Mouse (Mus musculus) midbrain, postnatal 0 days (tissue): ENCODE measurements around the gene Mlycd. TPM values are rescaled to one million over a fixed set of nuclear protein-coding genes. Genes with fewer than 3 reads are reported as not detected.

ENCODE experiments used
- ATAC-seq: fragments of 200-750 bp; cut with Nextera tagmentation; 2 replicates; pipeline ENCODE4 v1.8.0; 2017; ENCODE audit warnings: moderate number of reproducible peaks, mild to moderate bottlenecking, moderate TSS enrichment, moderate library complexity; ENCODE audit not compliant: low FRiP score
- DNase-seq: peaks from one replicate; pipeline ENCODE4 v3.0.0-alpha.2; 2015; ENCODE audit warnings: low spot score
- H3K27ac ChIP-seq: fragments of 300-500 bp; sonication (generic); 2 replicates; pipeline ENCODE4 v1.5.1; 2014; ENCODE audit warnings: low read depth, mild to moderate bottlenecking, low read length, mixed read lengths
- H3K27me3 ChIP-seq: fragments of 300-500 bp; sonication (generic); 2 replicates; pipeline ENCODE4 v1.6.1; 2014; ENCODE audit warnings: low read length, control low read depth, mixed read lengths; ENCODE audit not compliant: insufficient read depth
- H3K36me3 ChIP-seq: fragments of 300-500 bp; sonication (generic); 2 replicates; pipeline ENCODE4 v1.6.1; 2014; ENCODE audit warnings: low read length, control low read depth, mixed read lengths; ENCODE audit not compliant: insufficient read depth
- H3K4me1 ChIP-seq: fragments of 300-500 bp; sonication (generic); 2 replicates; pipeline ENCODE4 v1.6.1; 2014; ENCODE audit warnings: mild to moderate bottlenecking, control low read depth, antibody characterized with exemption, low read length, mixed read lengths; ENCODE audit not compliant: insufficient read depth
- H3K4me2 ChIP-seq: fragments of 300-500 bp; sonication (generic); 2 replicates; pipeline ENCODE4 v1.6.1; 2014; ENCODE audit warnings: low read depth, mild to moderate bottlenecking, low read length, mixed read lengths; ENCODE audit not compliant: poor library complexity, severe bottlenecking
- H3K4me3 ChIP-seq: fragments of 300-500 bp; sonication (generic); 2 replicates; pipeline ENCODE4 v1.5.1; 2014; ENCODE audit warnings: low read depth, mild to moderate bottlenecking, low read length, moderate library complexity
- H3K9ac ChIP-seq: fragments of 300-500 bp; sonication (generic); replicated peaks from 2 replicates; pipeline ENCODE4 v1.6.1; 2014; ENCODE audit warnings: mild to moderate bottlenecking, low read length, moderate library complexity, mixed read lengths; ENCODE audit not compliant: poor library complexity, severe bottlenecking
- H3K9me3 ChIP-seq: fragments of 300-500 bp; sonication (generic); 2 replicates; pipeline ENCODE4 v1.6.1; 2016; ENCODE audit warnings: low read length, control low read depth
- CTCF ChIP-seq: IDR thresholded peaks from 2 replicates; pipeline ENCODE4 v1.5.1; 2016; ENCODE audit warnings: antibody characterized with exemption, mild to moderate bottlenecking
- WGBS: fragments of 180-500 bp; shearing (Covaris S2); extraction: QIAGEN DNeasy Blood & Tissue Kit; methylation state at CpG from one replicate; pipeline ENCODE4 v1.1.7; 2014; 5-methylcytosine and 5-hydroxymethylcytosine counted together
- polyA plus RNA-seq: library from polyadenylated mRNA; unstranded; fragments of >200 nt; fragmentation: Nextera tagmentation; extraction: Ambion mirVana; gene quantifications from 2 replicates; pipeline ENCODE4 v1.2.1, GENCODE M21; 2015
- total RNA-seq: library from RNA; depleted of rRNA; stranded (reverse); fragments of >200 nt; gene quantifications from 2 replicates; pipeline ENCODE4 v1.2.3, GENCODE M21; 2014; rRNA removed

The Mlycd gene
- total RNA-seq = 27.0 and 32.1 TPM in 2 replicates
- 19.0 and 20.6 TPM in 2 replicates for polyA plus RNA-seq

DNA sequence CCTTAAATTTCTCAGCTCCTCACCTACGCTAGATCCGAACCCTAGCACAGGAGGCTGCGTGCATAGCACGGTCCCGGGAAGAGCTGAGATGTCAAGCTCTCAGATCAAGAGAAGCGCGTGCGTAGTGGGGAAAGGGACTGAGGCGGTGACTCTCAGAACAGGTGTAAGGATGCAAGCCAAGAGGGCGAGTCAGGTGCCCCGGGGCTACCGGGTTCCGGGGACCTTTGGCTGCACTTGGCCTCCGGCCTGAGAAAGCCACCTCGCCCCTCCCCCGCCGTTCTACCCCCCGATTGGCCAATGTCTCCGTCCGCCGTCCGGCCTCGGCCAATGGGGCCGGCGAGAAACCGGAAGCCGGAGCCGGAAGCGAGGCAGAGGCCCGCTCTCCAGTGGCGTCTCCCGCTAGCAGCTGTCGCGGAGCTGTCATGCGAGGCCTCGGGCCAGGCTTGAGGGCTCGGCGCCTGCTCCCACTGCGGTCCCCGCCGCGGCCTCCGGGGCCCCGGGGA lies at the start of gene Mlycd:
Gene Mlycd, plus strand, starts transcription at position 355 of the 503 bp plus-strand sequence.
- Histone ChIP-seq H3K36me3 (peaks cover 4% of the 10 kb centered on the region; the same call in 1 of the 2 replicates), H3K27ac (peak within 1 kb of the TSS; percentile 92), H3K9ac (peak within 1 kb of the TSS; percentile 94), H3K27me3 (no peaks in the 10 kb centered on the region; the same call in 1 of the 2 replicates), H3K4me1 (peaks cover 9% of the 10 kb centered on the region), H3K4me2 (peak within 1 kb of the TSS; percentile 99), H3K9me3 (no peaks in the 10 kb centered on the region), H3K4me3 (peak within 1 kb of the TSS; percentile 79)
- under 1% methylated on average over 44 of the region's 44 CpGs for WGBS
- peak; percentile 96 for DNase-seq
- peak; percentile 90 for ATAC-seq
- no peak for TF ChIP-seq CTCF

DNA sequence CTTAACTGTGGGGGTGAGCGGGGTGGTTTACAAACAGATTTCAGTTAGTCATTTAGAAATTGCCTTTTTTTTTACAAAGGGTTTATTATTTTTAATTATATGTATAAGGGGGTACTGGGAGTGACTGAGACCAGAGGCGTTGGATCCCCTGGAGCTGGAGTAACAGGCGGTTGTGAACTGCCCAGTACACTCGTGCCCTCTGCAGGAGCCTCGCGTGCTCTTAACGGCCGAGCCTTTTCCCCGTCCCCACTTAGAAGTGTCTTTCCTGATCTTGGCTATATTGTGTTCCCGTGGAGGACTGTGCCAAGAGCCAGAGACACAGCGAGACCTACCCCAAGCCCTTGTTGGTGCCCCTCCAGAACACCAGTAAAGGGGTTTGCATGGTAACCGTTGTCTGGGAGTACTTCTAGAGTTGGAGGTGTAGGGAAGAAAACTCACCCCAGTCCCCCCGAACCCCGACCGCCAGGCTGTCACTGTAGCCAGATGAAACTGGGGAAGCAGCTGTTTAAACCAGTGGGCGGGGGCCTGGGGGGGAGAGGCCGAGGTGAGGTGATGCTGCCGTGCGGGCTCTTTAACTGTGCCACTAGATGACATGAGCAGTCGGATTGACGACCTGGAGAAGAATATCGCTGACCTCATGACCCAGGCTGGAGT lies 49.5 kb upstream of the Mlycd start:
- H3K27ac ChIP-seq = no peak overlapping the region
- peaks cover 6% of the 10 kb centered on the region; the same call in 1 of the 2 replicates for H3K4me1 ChIP-seq
- 52% methylated on average over 22 of the region's 22 CpGs for WGBS
- DNase-seq = peak; percentile 32
- peak overlapping the region; percentile 96 for H3K4me3 ChIP-seq
- H3K4me2 ChIP-seq = peak overlapping the region; percentile 70
- 0 out of 2 replicates have a peak, but pooled peaks have one; percentile 52 for ATAC-seq
- no peaks in the 10 kb centered on the region for H3K27me3 ChIP-seq
- peaks cover 31% of the 10 kb centered on the region for H3K36me3 ChIP-seq
- peak; percentile 35; the same call in 1 of the 2 replicates for TF ChIP-seq CTCF
- H3K9ac ChIP-seq = peak overlapping the region; percentile 100
- H3K9me3 ChIP-seq = no peaks in the 10 kb centered on the region

DNA sequence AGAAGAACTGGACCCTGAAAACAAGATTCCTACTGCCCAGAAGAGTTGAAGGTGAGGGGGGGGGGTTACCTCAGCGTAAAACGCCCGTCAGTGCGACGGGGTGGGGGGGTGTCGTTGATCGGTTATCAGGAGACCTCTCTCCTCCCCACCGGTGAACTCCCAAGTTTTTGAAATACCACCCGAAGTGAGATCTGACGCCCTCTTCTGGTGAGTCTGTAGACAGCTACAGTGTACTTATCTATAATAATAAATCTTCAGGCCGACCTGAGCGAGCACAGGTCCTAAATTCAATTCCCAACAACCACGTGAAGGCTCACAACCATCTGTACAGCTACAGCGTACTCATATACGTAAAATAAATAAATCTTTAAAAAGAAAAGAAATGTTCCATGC lies 49.0 kb upstream of the Mlycd start:
- Histone ChIP-seq H3K9ac (no peak overlapping the region), H3K4me2 (peak overlapping the region; percentile 70), H3K9me3 (no peaks in the 10 kb centered on the region), H3K27me3 (no peaks in the 10 kb centered on the region), H3K36me3 (peaks cover 35% of the 10 kb centered on the region), H3K27ac (no peak overlapping the region), H3K4me3 (peak overlapping the region; percentile 96), H3K4me1 (peaks cover 6% of the 10 kb centered on the region; the same call in 1 of the 2 replicates)
- peak; percentile 37 for TF ChIP-seq CTCF
- 87% methylated on average over 15 of the region's 15 CpGs for WGBS
- ATAC-seq (no peak), DNase-seq (no peak)

DNA sequence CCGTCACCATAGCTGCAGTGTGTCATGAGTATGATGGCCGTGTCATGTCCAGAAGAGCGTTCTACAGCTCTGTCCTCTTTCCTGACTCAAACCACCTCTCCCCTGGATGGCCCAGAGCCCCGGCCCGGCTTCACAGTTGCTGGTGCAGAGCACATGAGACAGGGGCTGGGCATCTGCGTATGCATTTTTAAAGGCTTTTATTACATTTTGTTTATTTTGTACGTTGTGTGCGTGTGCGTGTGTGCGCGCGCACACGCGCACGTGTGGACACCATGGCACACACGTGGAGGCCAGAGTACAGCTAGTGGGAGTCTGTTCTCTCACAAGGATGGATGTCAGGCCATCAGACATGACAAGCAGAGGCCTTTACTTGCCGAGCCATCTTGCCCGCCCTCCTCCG lies 43.0 kb upstream of the Mlycd start:
- H3K36me3 ChIP-seq = peaks cover 35% of the 10 kb centered on the region
- H3K9me3 ChIP-seq = no peaks in the 10 kb centered on the region
- no peak overlapping the region for H3K4me2 ChIP-seq
- no peak overlapping the region for H3K4me3 ChIP-seq
- 94% methylated on average over 19 of the region's 19 CpGs for WGBS
- H3K4me1 ChIP-seq = no peaks in the 10 kb centered on the region
- TF ChIP-seq CTCF = no peak
- H3K27me3 ChIP-seq = no peaks in the 10 kb centered on the region
- ATAC-seq = no peak
- no peak for DNase-seq
- H3K27ac ChIP-seq = no peak overlapping the region
- H3K9ac ChIP-seq = no peak overlapping the region

DNA sequence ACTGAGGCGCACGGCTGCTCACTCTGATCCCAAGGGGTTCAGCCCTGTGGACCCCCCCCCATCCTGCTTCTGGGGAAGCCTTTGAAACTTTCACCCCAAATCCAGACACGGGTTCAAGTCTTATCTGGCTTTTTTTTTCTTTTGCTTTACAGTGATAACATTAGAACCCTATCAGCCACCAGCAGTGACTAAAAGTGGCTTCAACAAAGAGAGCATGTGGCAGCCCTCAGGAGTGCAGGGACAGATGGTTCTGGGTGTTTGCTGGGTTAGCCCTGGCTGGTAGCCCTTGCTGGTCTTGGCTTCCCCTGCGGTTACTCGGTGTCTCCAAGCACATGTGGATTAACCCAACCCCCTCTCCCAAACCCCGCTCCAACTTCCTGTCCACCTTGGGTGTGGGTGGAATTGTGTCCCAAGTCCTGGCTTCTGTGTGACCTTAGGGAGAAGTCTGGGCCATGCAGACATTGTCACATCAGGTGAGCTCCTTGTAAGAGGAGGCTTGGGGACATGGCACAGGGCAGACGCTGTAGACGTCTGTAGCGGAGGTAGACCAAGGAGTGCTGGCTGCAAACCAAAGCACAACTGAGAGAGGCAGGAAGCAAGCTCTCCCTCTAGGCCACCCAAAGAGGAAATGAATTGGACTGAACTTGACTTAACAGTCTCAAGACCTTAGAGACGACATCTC lies 41.6 kb upstream of the Mlycd start:
- H3K36me3 ChIP-seq = peaks cover 21% of the 10 kb centered on the region
- H3K4me2 ChIP-seq = no peak overlapping the region
- TF ChIP-seq CTCF = no peak
- no peaks in the 10 kb centered on the region for H3K4me1 ChIP-seq
- H3K9ac ChIP-seq = no peak overlapping the region
- no peaks in the 10 kb centered on the region for H3K27me3 ChIP-seq
- DNase-seq (no peak), ATAC-seq (no peak)
- no peaks in the 10 kb centered on the region for H3K9me3 ChIP-seq
- 78% methylated on average over 10 of the region's 10 CpGs for WGBS
- no peak overlapping the region for H3K4me3 ChIP-seq
- H3K27ac ChIP-seq = no peak overlapping the region

DNA sequence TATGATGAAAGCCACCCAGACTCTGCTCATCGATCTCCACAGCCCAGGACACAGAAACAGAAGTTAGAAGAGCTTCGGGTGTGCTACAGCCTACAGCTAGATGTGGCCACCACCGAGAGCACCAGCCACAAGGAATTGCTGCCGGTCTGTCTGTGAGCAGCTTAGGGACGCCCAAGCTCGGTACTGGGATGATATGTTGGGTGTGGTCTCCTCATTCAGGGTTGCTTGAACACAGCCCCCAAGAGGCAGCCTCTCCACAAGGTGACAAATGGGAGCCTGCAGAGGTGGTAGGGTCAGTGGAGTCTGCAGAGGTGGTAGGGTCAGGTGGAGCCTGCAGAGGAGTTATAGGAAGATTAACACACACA lies 41.0 kb upstream of the Mlycd start:
- H3K4me2 ChIP-seq = no peak overlapping the region
- WGBS = 87% methylated on average over 6 of the region's 6 CpGs
- H3K4me1 ChIP-seq = no peaks in the 10 kb centered on the region
- ATAC-seq (no peak), DNase-seq (no peak)
- TF ChIP-seq CTCF = no peak
- no peak overlapping the region for H3K4me3 ChIP-seq
- no peaks in the 10 kb centered on the region for H3K9me3 ChIP-seq
- no peak overlapping the region for H3K9ac ChIP-seq
- peaks cover 16% of the 10 kb centered on the region for H3K36me3 ChIP-seq
- no peak overlapping the region for H3K27ac ChIP-seq
- H3K27me3 ChIP-seq = no peaks in the 10 kb centered on the region
